Mouse (Mus musculus): ENCODE measurements at regions not wholly inside any gene's neighbourhood (a gene's known extent, or its start where the extent isn't known, plus 50 kb on each side); places are given as distances from the start of the nearest gene placed in this dataset.

DNA sequence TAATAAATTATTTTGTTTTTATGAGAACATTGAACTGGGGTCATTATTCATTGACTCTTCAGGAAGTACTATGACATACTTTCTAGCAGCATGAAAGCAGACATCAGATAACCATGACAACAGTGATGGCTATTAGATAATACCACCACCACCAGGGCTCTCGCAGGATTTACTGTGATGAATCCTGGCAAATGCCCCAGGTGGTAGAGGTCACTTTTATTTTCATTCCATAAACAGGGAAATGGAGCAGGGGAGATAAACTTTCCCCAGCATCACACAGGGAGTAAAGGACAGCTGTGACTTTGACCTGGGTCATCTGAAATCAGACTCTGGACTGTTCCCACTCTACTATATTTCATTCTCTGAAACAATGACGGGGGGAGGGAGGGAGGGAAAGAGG lies 375.0 kb downstream of the Gja1 start:
- no peak for TF ChIP-seq ZNF384 (IDR thresholded peaks at IDR 0.05; ENCODE audit: low read depth, low read length)
- TF ChIP-seq CHD2 (IDR thresholded peaks at IDR 0.05; ENCODE audit: low read depth, low read length) = no peak
- no peak for TF ChIP-seq ZC3H11A (IDR thresholded peaks at IDR 0.05; ENCODE audit: borderline replicate concordance, low read depth, low read length)
- TF ChIP-seq MAFK (IDR thresholded peaks at IDR 0.05; ENCODE audit: insufficient read depth, low read depth, low read length) = no peak
